ENCODE assay signal across 9 mouse cellular contexts in genomic region chr2:28535650-28536049, GRCm38 (mm10). TPM values are rescaled to one million over a fixed set of nuclear protein-coding genes. Genes with fewer than 3 reads are reported as not detected.
A peak's percentile ranks its signal among the peaks of the same experiment; 100 is the strongest.
DNase-seq lines count a peak whose midpoint lies in the region; ATAC-seq and TF ChIP-seq lines count a peak whose summit lies in the region.
"Had no signal": no experiment of that assay in that cellular context is flagged by ENCODE, and none has a peak within 500 bp of the region (broad histone marks: within the 10 kb centered on the region; RNA-seq: fewer than 3 reads in every experiment).

No protein-coding gene starts in this region.

- 39% methylated on average over 7 of the region's 7 CpGs for WGBS in lung, embryonic 15.5 days
- WGBS in forebrain, postnatal 0 days: 10% methylated on average over 7 of the region's 7 CpGs
- 51% methylated on average over 7 of the region's 7 CpGs for WGBS in stomach, embryonic 15.5 days

- H3K36me3 ChIP-seq in lung, embryonic 15.5 days: no peaks in the 10 kb centered on the region
- 0 out of 2 replicates have a peak, but pooled peaks cover 5% of the 10 kb centered on the region for H3K36me3 ChIP-seq in forebrain, postnatal 0 days (ENCODE audit: insufficient read depth)
- no peaks in the 10 kb centered on the region for H3K36me3 ChIP-seq in stomach, embryonic 15.5 days

- no peak for ATAC-seq in lung, embryonic 15.5 days (ENCODE audit: borderline replicate concordance, extremely low read depth, low FRiP score, low TSS enrichment)
- ATAC-seq in forebrain, postnatal 0 days: no peak
- no peak for ATAC-seq in stomach, embryonic 15.5 days (ENCODE audit: insufficient read depth, low FRiP score, low read depth)
- no peak for ATAC-seq in erythroblast, adult 5-6 weeks (replicated peaks; ENCODE audit: low FRiP score, poor library complexity, severe bottlenecking)

- H3K9me3 ChIP-seq in lung, embryonic 15.5 days: no peaks in the 10 kb centered on the region
- no peaks in the 10 kb centered on the region for H3K9me3 ChIP-seq in forebrain, postnatal 0 days (ENCODE audit: low read length)
- H3K9me3 ChIP-seq in stomach, embryonic 15.5 days: no peaks in the 10 kb centered on the region

- H3K4me1 ChIP-seq in lung, embryonic 15.5 days: peaks cover 82% of the 10 kb centered on the region
- peaks cover 66% of the 10 kb centered on the region for H3K4me1 ChIP-seq in forebrain, postnatal 0 days (ENCODE audit: insufficient read depth)
- H3K4me1 ChIP-seq in stomach, embryonic 15.5 days: peaks cover 75% of the 10 kb centered on the region

- TF ChIP-seq CTCF in forebrain, postnatal 0 days (IDR thresholded peaks at IDR 0.05; ENCODE audit: low read depth): no peak

- H3K4me2 ChIP-seq in lung, embryonic 15.5 days: peak overlapping the region; percentile 90
- H3K4me2 ChIP-seq in forebrain, postnatal 0 days (ENCODE audit: low read depth): peak overlapping the region; percentile 87
- H3K4me2 ChIP-seq in stomach, embryonic 15.5 days: peak overlapping the region; percentile 87; the same call in 1 of the 2 replicates

- H3K27me3 ChIP-seq in lung, embryonic 15.5 days: no peaks in the 10 kb centered on the region
- H3K27me3 ChIP-seq in forebrain, postnatal 0 days (ENCODE audit: insufficient read depth, low read length): no peaks in the 10 kb centered on the region
- H3K27me3 ChIP-seq in stomach, embryonic 15.5 days (replicated peaks): no peaks in the 10 kb centered on the region

- no peak overlapping the region for H3K9ac ChIP-seq in lung, embryonic 15.5 days
- peak overlapping the region; percentile 68; the same call in 1 of the 2 replicates for H3K9ac ChIP-seq in forebrain, postnatal 0 days
- no peak overlapping the region for H3K9ac ChIP-seq in stomach, embryonic 15.5 days

- H3K4me3 ChIP-seq in lung, embryonic 15.5 days: peak overlapping the region; percentile 5; the same call in 1 of the 2 replicates
- no peak overlapping the region for H3K4me3 ChIP-seq in forebrain, postnatal 0 days (ENCODE audit: low read depth, low read length)
- H3K4me3 ChIP-seq in stomach, embryonic 15.5 days (replicated peaks): no peak overlapping the region

- no peak for DNase-seq in lung, postnatal 36 days
- DNase-seq in cerebellum, postnatal 14 days: peak; percentile 87
- DNase-seq in forebrain, postnatal 0 days: peak; percentile 59
- DNase-seq in left cerebral cortex, postnatal 36 days (ENCODE audit: low spot score in 2 of 2): peak; percentile 57 to 59

- H3K27ac ChIP-seq in lung, embryonic 15.5 days: peak overlapping the region; percentile 83
- H3K27ac ChIP-seq in forebrain, postnatal 0 days (ENCODE audit: low read depth, low read length): peak overlapping the region; percentile 77; the same call in 1 of the 2 replicates
- H3K27ac ChIP-seq in stomach, embryonic 15.5 days: peak overlapping the region; percentile 82

- intact Hi-C loops in left cerebral cortex, postnatal 36 days (cut with DNase I): no loop called here

RNA-seq across cellular contexts. Expression of gene Ralgds, which starts 22.7 kb away (rescaled TPM):
- polyA plus RNA-seq in lung, embryonic 15.5 days (2015; fragmentation: Nextera tagmentation; extraction: Ambion mirVana): 30.9 and 31.7 TPM in 2 replicates
- total RNA-seq in forebrain, postnatal 0 days (2014; rRNA removed): 176 and 197 TPM in 2 replicates
- 65.3 and 76.8 TPM in 2 replicates for polyA plus RNA-seq in forebrain, postnatal 0 days (2015; fragmentation: Nextera tagmentation; extraction: Ambion mirVana)
- 10 to 100 TPM; 82.7 to 82.8 TPM for total RNA-seq in left cerebral cortex, postnatal 36 days (2021)
- polyA plus RNA-seq in stomach, embryonic 15.5 days (2015; fragmentation: Nextera tagmentation; extraction: Ambion mirVana): 27.5 and 30.9 TPM in 2 replicates
- 1.5 TPM in 1 of 2 replicates, not detected in the other for total RNA-seq in erythroblast, adult 5-6 weeks (2015; ENCODE audit: low replicate concordance)
- total RNA-seq in erythroblast, adult 5-6 weeks (2017; ENCODE audit: low replicate concordance): 0.28 and 4.2 TPM in 2 replicates

RNA-seq across cellular contexts. Expression of gene Cel, which starts 27.6 kb away (rescaled TPM):
- 1.9 TPM in 1 of 2 replicates, not detected in the other for polyA plus RNA-seq in lung, embryonic 15.5 days (2015; fragmentation: Nextera tagmentation; extraction: Ambion mirVana)
- not detected in 2 replicates for total RNA-seq in forebrain, postnatal 0 days (2014; rRNA removed)
- polyA plus RNA-seq in forebrain, postnatal 0 days (2015; fragmentation: Nextera tagmentation; extraction: Ambion mirVana): not detected in 2 replicates
- not detected for total RNA-seq in left cerebral cortex, postnatal 36 days (2021)
- 412 and 563 TPM in 2 replicates for polyA plus RNA-seq in stomach, embryonic 15.5 days (2015; fragmentation: Nextera tagmentation; extraction: Ambion mirVana)
- not detected in 2 replicates for total RNA-seq in erythroblast, adult 5-6 weeks (2015; ENCODE audit: low replicate concordance)
- total RNA-seq in erythroblast, adult 5-6 weeks (2017; ENCODE audit: low replicate concordance): not detected in 2 replicates
- total RNA-seq: adrenal gland, postnatal 36 days; left cerebral cortex, adult 8-10 months had no signal

RNA-seq across cellular contexts. Expression of gene Gm10134, which starts 29.8 kb away (rescaled TPM):
- polyA plus RNA-seq in lung, embryonic 15.5 days (2015; fragmentation: Nextera tagmentation; extraction: Ambion mirVana): 2.2 and 3.5 TPM in 2 replicates
- total RNA-seq in forebrain, postnatal 0 days (2014; rRNA removed): not detected in 2 replicates
- 1.8 and 2.3 TPM in 2 replicates for polyA plus RNA-seq in forebrain, postnatal 0 days (2015; fragmentation: Nextera tagmentation; extraction: Ambion mirVana)
- 1 to 10 TPM; 1.7 TPM for total RNA-seq in left cerebral cortex, postnatal 36 days (2021)
- polyA plus RNA-seq in stomach, embryonic 15.5 days (2015; fragmentation: Nextera tagmentation; extraction: Ambion mirVana): 8.5 and 8.8 TPM in 2 replicates
- total RNA-seq in erythroblast, adult 5-6 weeks (2015; ENCODE audit: low replicate concordance): 5.9 TPM in 1 of 2 replicates, not detected in the other
- total RNA-seq in erythroblast, adult 5-6 weeks (2017; ENCODE audit: low replicate concordance): not detected in 2 replicates

RNA-seq across cellular contexts. Expression of gene Gbgt1, which starts 39.0 kb away (rescaled TPM):
- polyA plus RNA-seq in lung, embryonic 15.5 days (2015; fragmentation: Nextera tagmentation; extraction: Ambion mirVana): 0.98 and 1.8 TPM in 2 replicates
- total RNA-seq in forebrain, postnatal 0 days (2014; rRNA removed): 1.5 and 4.9 TPM in 2 replicates
- 0.47 and 0.54 TPM in 2 replicates for polyA plus RNA-seq in forebrain, postnatal 0 days (2015; fragmentation: Nextera tagmentation; extraction: Ambion mirVana)
- 1 to 10 TPM; 1.6 to 3.3 TPM for total RNA-seq in left cerebral cortex, postnatal 36 days (2021)
- polyA plus RNA-seq in stomach, embryonic 15.5 days (2015; fragmentation: Nextera tagmentation; extraction: Ambion mirVana): 2.7 and 3.2 TPM in 2 replicates
- total RNA-seq in erythroblast, adult 5-6 weeks (2015; ENCODE audit: low replicate concordance): not detected in 2 replicates
- total RNA-seq in erythroblast, adult 5-6 weeks (2017; ENCODE audit: low replicate concordance): not detected in 2 replicates

RNA-seq across cellular contexts. Expression of gene Gtf3c5, which starts 47.9 kb away (rescaled TPM):
- polyA plus RNA-seq in lung, embryonic 15.5 days (2015; fragmentation: Nextera tagmentation; extraction: Ambion mirVana): 45.3 and 46.7 TPM in 2 replicates
- 26.9 and 33.3 TPM in 2 replicates for total RNA-seq in forebrain, postnatal 0 days (2014; rRNA removed)
- 20.0 and 32.7 TPM in 2 replicates for polyA plus RNA-seq in forebrain, postnatal 0 days (2015; fragmentation: Nextera tagmentation; extraction: Ambion mirVana)
- 10 to 100 TPM; 17.9 to 18.6 TPM for total RNA-seq in left cerebral cortex, postnatal 36 days (2021)
- polyA plus RNA-seq in stomach, embryonic 15.5 days (2015; fragmentation: Nextera tagmentation; extraction: Ambion mirVana): 33.6 and 41.8 TPM in 2 replicates
- total RNA-seq in erythroblast, adult 5-6 weeks (2015; ENCODE audit: low replicate concordance): 4.0 and 6.3 TPM in 2 replicates
- total RNA-seq in erythroblast, adult 5-6 weeks (2017; ENCODE audit: low replicate concordance): 2.8 and 2.9 TPM in 2 replicates

Comparison
In these comparisons a context has a peak if more than half of its experiments do, and no peak if none do; other contexts are left out.
1. RNA of gene Ralgds, which starts 22.7 kb away (total RNA-seq): 176 to 197 TPM in forebrain, postnatal 0 days and 82.7 to 82.8 TPM in left cerebral cortex, postnatal 36 days; 0.28 to 4.2 TPM in erythroblast, adult 5-6 weeks; every median in the first group is over 10 times any median in the second.
2. Peak in every context shown above with its lines, with median percentiles within 50 percentile points of each other: H3K27ac ChIP-seq and H3K4me2 ChIP-seq.